Mouse (Mus musculus) A20 (cell line): ENCODE data around the gene Rsph10b.

Experiments
- DNase-seq: peaks from one replicate; pipeline ENCODE4 v3.0.0-alpha.2; 2011; ENCODE audit warnings: low read depth, low spot score

The Rsph10b gene

GRCm38 (mm10) chr5:143993260-143993659 lies 60.4 kb downstream of the Rsph10b start:
- DNase-seq: no peak

- no peak for DNase-seq
Observed at GRCm38 (mm10) chr5:143993849-143994248, 61.0 kb downstream of the Rsph10b start.

DNA sequence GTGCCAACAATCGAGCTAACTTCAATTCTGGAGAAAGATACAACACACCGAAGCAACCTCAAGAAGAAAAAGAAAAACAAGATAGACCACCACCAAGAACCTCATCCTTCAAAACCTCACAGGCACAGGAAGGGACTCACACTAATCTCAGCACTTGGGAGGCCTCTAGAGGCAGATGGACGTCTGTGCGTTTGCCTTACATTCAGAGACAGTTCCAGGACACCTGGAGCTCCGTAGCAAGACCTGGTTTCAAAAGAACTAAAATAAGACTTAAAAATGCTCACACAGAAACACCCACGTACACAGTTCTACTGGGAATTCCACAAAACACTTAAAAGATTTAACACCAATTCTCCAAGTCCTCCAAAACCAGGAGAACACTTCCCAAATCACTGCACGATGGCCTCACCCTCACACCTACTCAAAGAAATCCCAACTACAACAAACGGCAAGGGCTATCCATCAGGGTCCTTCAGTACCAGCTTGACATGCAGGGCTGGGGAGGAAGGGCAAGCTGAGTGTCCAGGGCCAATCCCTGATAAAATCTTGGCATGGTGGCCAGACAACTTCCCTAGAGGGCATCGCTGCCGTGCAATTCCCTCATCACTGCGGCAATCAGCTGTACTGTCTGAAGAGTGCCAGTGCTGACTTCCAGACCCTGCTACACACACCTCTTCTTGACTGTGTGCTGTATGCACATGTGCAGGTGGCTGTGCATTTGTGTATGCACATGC lies 62.0 kb downstream of the Rsph10b start:
- DNase-seq: no peak

DNA sequence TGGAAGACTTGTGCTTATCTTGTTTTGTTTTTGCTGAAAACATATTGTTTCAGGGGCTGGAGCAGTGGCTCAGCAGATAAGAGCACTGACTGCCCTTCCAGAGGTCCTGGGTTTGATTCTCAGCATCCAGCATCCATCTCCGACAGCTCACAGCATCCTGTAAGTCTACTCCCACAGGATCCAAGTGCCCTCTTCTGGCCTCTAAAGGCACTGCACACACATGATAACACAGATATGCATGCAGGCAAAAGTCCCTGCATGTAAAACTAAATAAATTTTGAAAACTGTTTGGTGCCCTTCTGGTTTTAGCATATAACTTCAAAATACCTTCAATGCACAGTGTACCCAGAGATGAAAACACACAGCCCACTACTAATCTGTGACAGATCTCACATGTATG lies 66.6 kb downstream of the Rsph10b start:
- peak; percentile 25 for DNase-seq

- peak; percentile 88 for DNase-seq
Observed at GRCm38 (mm10) chr5:144002461-144003192, 69.8 kb downstream of the Rsph10b start.

GRCm38 (mm10) chr5:144013366-144014134 lies 80.7 kb downstream of the Rsph10b start:
- peak; percentile 79 for DNase-seq

GRCm38 (mm10) chr5:144014551-144015311 lies 81.9 kb downstream of the Rsph10b start, which contains the start of gene Ccz1:
Gene Ccz1 (minus strand): TSS chr5:144014877.
- DNase-seq: peak; percentile 94

- no peak for DNase-seq
Observed at GRCm38 (mm10) chr5:144015312-144015650, 82.4 kb downstream of the Rsph10b start.

GRCm38 (mm10) chr5:144015845-144016244 lies 83.0 kb downstream of the Rsph10b start:
- DNase-seq: no peak

DNA sequence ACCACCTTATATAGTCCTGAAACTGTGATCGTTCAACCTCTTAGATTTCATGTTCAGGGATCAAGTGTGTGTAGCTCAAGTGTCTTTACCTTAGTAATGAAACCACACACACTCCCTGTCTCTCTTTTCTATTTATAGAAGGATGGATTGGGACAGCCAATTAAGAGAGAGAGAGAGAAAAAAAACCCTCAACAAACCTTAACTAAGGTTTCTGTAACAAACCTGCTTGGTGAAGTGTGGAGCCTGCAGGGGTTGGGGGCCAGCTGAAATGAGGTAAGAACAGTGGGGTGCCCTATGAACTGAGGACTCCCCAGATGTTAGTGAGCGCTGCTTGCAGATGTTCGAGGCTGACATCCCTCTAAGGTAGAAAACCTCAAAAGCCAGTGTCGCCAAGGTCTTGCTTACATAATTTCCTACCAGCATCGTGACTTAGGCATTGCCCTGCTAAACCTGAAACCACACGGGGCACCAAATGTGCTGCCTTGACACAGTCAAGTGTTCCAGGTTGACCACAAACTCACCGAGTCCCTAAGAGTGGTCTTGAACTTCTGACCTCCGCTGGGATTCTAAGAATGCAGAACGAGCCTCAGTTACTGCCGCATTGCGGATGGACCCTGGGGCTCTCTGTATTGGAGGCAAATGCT lies 93.9 kb downstream of the Rsph10b start, which contains the start of gene Ocm:
Gene Ocm (minus strand): TSS at position 51 of the 644 bp plus-strand sequence.
- DNase-seq: no peak

DNA sequence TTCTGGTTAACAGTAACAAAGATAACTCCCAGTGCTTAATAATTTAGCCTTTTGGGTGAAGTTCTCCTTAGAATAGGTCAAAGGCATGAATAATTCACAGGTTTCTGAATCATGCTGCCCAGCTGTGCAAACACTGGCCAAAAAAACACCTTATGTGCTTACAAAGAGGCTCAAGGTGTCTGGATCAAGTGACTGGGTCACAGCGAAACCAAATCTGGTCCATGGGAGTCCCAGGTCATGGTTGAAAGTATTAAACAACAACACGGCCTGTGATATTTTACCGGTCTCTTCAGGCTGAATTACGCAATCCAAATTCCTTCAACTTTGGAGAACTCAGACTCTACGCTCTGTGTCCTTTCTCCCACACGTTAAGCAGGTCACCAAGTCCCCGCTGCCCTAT lies 99.7 kb downstream of the Rsph10b start:
- no peak for DNase-seq

- no peak for DNase-seq
Observed at GRCm38 (mm10) chr5:144034567-144034966, 101.7 kb downstream of the Rsph10b start.
